Mouse (Mus musculus) ES-Bruce4 (cell line): ENCODE results near the gene Add3. TPM values are rescaled to one million over a fixed set of nuclear protein-coding genes. Genes with fewer than 3 reads are reported as not detected.

Experiments used
- H3K27ac ChIP-seq: 2 replicates; pipeline ENCODE4 v1.5.1; 2012; ENCODE audit warnings: low read length, inconsistent platforms; ENCODE audit not compliant: insufficient read depth
- H3K27me3 ChIP-seq: 2 replicates; pipeline ENCODE4 v1.6.1; 2012; ENCODE audit warnings: mild to moderate bottlenecking, low read length, inconsistent platforms; ENCODE audit not compliant: control insufficient read depth, poor library complexity, insufficient read depth, severe bottlenecking
- H3K36me3 ChIP-seq: 2 replicates; pipeline ENCODE4 v1.6.1; 2012; ENCODE audit warnings: inconsistent platforms, mild to moderate bottlenecking, low read length, moderate library complexity; ENCODE audit not compliant: control insufficient read depth, poor library complexity, insufficient read depth, severe bottlenecking
- H3K4me1 ChIP-seq: one replicate; pipeline ENCODE4 v1.8.1; 2011; ENCODE audit warnings: low read length; ENCODE audit not compliant: control insufficient read depth, insufficient read depth
- H3K4me3 ChIP-seq: 2 replicates; pipeline ENCODE4 v1.5.1; 2011; ENCODE audit warnings: low read depth, mild to moderate bottlenecking, low read length
- H3K9ac ChIP-seq: 2 replicates; pipeline ENCODE4 v1.6.1; 2012; ENCODE audit warnings: low read depth, mild to moderate bottlenecking, inconsistent platforms; ENCODE audit not compliant: poor library complexity, severe bottlenecking
- H3K9me3 ChIP-seq: replicated peaks from 2 replicates; pipeline ENCODE4 v1.6.1; 2012; ENCODE audit warnings: mild to moderate bottlenecking, low read length, inconsistent platforms; ENCODE audit not compliant: control insufficient read depth, poor library complexity, insufficient read depth, severe bottlenecking
- CTCF ChIP-seq: IDR thresholded peaks from one replicate; pipeline ENCODE4 v1.8.1; 2011; ENCODE audit warnings: low read depth, low read length
- EP300 ChIP-seq: IDR thresholded peaks from 2 replicates; pipeline ENCODE4 v1.6.1; 2011; ENCODE audit warnings: low read depth, low read length; ENCODE audit not compliant: insufficient read depth
- POLR2A ChIP-seq: IDR thresholded peaks from one replicate; pipeline ENCODE4 v1.8.1; 2011; ENCODE audit warnings: low read length; ENCODE audit not compliant: insufficient read depth
- polyA plus RNA-seq: library from polyadenylated mRNA; stranded (reverse); fragments of >200 nt; gene quantifications from 2 replicates; pipeline ENCODE4 v1.2.4, GENCODE M21; 2011; ENCODE audit warnings: low read depth; ENCODE audit not compliant: missing spikeins, insufficient read depth, insufficient read length

The Add3 gene
- polyA plus RNA-seq, 1 experiment = 41.5 TPM

DNA sequence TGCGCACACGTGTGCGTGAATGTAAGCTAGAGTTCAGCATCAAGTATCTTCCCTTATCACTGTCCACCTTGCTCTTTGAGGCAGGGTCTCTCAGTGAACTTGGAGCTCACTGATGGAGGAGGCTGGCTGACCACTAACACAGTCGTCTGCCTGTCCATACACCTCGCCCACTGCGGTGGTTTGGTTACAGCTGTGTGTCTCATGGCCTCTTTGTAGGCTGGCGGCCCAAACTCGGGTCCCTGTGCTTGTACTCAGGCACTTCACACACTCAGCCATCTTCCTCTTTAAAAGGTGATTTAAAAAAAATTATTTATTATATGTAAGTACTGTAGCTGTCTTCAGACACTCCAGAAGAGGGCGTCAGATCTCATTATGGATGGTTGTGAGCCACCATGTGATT lies 59.5 kb downstream of the Add3 start:
- no peaks in the 10 kb centered on the region for H3K36me3 ChIP-seq
- no peaks in the 10 kb centered on the region for H3K4me1 ChIP-seq
- TF ChIP-seq POLR2A = no peak
- TF ChIP-seq EP300 = no peak
- TF ChIP-seq CTCF = no peak
- H3K4me3 ChIP-seq = no peak overlapping the region
- no peaks in the 10 kb centered on the region for H3K27me3 ChIP-seq
- no peak overlapping the region for H3K27ac ChIP-seq
- H3K9ac ChIP-seq = no peak overlapping the region
- H3K9me3 ChIP-seq = no peaks in the 10 kb centered on the region

DNA sequence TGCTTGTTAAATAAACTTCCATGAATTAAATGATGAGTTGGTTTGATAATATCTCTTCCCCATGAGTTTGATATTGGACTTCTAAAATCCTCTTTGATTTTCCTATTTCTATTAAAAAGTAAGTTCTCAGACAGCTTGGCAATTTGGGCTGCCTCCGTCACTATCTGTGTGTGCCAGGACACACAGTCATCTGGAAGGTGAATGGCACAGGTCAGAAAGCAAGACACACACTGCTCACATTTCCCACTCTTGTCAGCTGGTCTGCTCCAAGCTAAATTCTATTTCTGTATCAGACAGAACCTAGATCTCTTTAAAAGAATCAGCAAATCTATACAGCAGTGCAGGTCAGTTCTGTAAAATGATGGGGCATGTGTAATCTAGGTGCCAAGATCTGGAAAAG lies 61.9 kb downstream of the Add3 start:
- Histone ChIP-seq H3K9ac (no peak overlapping the region), H3K4me3 (no peak overlapping the region), H3K27ac (no peak overlapping the region), H3K4me1 (no peaks in the 10 kb centered on the region), H3K27me3 (no peaks in the 10 kb centered on the region), H3K9me3 (no peaks in the 10 kb centered on the region), H3K36me3 (no peaks in the 10 kb centered on the region)
- no peak for TF ChIP-seq EP300
- TF ChIP-seq POLR2A = no peak
- no peak for TF ChIP-seq CTCF

DNA sequence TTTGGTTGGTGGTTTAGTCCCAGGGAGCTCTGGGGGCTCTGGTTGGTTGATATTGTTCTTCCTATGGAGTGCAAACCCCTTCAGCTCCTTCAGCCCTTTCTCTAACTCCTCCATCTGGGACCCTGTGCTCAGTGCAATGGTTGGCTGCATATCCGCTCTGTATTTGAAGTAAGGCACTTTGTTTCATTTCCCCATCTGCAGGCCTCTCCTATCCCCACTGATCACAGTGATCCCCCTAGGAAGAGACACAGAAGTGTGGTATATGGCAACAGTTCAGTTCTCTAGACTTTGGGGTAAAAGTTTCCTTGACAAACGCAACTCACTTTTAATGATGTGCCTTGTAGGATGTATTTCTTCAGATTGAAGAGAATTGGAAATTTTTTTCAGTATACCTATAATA lies 66.7 kb downstream of the Add3 start:
- H3K9me3 ChIP-seq = no peaks in the 10 kb centered on the region

DNA sequence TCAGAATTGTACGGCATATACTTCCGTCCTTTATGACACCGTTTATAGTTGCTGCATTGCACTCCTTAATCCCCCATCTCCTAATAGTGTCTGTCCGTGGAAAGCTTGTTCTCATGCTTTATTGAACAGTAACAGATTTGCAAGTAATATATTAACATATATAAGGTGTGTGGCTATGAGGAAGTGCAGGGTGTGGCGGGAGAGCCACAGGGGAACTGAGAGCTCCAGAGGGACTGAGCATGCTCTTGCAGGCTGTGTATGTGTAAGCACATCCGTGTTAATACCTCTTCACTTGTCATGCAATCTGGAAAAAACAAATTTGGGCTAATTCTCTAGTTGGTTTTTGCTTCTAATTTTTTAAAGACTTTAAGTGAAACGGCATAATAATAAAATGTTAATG lies 68.6 kb downstream of the Add3 start:
- Histone ChIP-seq H3K27me3 (no peaks in the 10 kb centered on the region), H3K36me3 (no peaks in the 10 kb centered on the region), H3K9me3 (no peaks in the 10 kb centered on the region), H3K4me3 (no peak overlapping the region), H3K27ac (no peak overlapping the region), H3K9ac (no peak overlapping the region), H3K4me1 (no peaks in the 10 kb centered on the region)
- TF ChIP-seq EP300 (no peak), POLR2A (no peak), CTCF (no peak)

More for the DNA sequence above, 66.7 kb downstream of the Add3 start:
- Histone ChIP-seq H3K9ac (no peak overlapping the region), H3K36me3 (no peaks in the 10 kb centered on the region), H3K27me3 (no peaks in the 10 kb centered on the region), H3K27ac (no peak overlapping the region), H3K4me1 (no peaks in the 10 kb centered on the region), H3K4me3 (no peak overlapping the region)
- TF ChIP-seq EP300 (no peak), CTCF (no peak), POLR2A (no peak)

DNA sequence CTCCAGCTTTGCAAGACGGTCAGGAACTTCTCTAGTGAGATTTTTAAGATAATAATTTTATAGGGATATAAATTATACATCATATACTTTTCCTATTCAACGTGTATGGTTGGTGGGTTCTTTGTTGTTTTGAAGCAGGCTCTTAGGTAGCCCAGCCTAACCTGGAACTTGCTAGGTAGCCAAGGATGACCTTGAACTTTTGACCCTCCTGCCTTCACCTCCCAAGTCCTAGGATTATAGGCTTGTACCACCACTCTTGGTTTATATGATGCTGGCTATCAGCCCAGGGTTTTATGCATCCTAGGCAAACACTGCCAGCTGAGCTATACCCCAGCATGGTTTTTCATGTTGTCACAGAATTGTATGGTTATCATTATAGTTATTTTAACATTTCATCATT lies 70.0 kb downstream of the Add3 start:
- Histone ChIP-seq H3K27ac (no peak overlapping the region), H3K9ac (no peak overlapping the region), H3K4me3 (no peak overlapping the region), H3K9me3 (no peaks in the 10 kb centered on the region), H3K36me3 (no peaks in the 10 kb centered on the region), H3K4me1 (no peaks in the 10 kb centered on the region), H3K27me3 (no peaks in the 10 kb centered on the region)
- TF ChIP-seq EP300 (no peak), POLR2A (no peak), CTCF (no peak)

DNA sequence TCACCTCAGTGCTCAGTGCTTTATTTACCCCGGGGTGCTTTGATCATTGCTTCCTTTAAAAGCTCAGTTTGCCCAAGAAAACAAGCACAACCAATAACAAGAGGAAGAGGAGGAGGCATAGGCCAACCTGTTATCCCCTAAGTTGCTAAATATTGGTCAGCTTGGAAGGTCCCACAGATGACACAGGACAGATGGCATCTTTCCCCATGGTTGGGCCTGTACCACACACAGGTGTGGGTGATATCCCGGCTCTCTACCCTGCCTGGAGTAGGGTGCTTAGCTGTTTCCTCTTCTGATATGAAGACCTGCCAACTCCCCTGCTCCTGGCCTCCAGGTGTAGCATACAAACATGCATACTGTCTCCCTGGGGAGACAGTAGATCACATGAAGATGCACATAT lies 75.1 kb downstream of the Add3 start:
- H3K4me1 ChIP-seq = no peaks in the 10 kb centered on the region

More for the DNA sequence above, 75.1 kb downstream of the Add3 start:
- no peak overlapping the region for H3K9ac ChIP-seq
- H3K27me3 ChIP-seq = no peaks in the 10 kb centered on the region
- H3K36me3 ChIP-seq = no peaks in the 10 kb centered on the region
- TF ChIP-seq POLR2A (no peak), CTCF (no peak), EP300 (no peak)
- H3K4me3 ChIP-seq = no peak overlapping the region
- no peaks in the 10 kb centered on the region for H3K9me3 ChIP-seq
- H3K27ac ChIP-seq = no peak overlapping the region
